Mouse (Mus musculus) left cerebral cortex, postnatal 10 days (tissue): ENCODE measurements around the gene Bcan. TPM values are rescaled to one million over a fixed set of nuclear protein-coding genes. Genes with fewer than 3 reads are reported as not detected.

Experiments
- DNase-seq, 2 experiments: peaks; one replicate each; pipeline ENCODE4 v3.0.0; 2021 to 2022; ENCODE audit warnings: low spot score in 2 of 2, mixed read lengths in 1 of 2; ENCODE audit errors: extremely low spot score in 1 of 2
- intact Hi-C: fragments of 180-260 bp; cut with DNase I; formaldehyde crosslinking; loops from one replicate; pipeline ENCODE4 v1.15.1; 2025
- total RNA-seq, 2 experiments: library from RNA; stranded (reverse); gene quantifications; 2 replicates each; pipeline ENCODE4 v1.2.3; 2021

Bcan gene
- total RNA-seq, 2 experiments from 2014 or later, result 262 to 273 TPM

DNA sequence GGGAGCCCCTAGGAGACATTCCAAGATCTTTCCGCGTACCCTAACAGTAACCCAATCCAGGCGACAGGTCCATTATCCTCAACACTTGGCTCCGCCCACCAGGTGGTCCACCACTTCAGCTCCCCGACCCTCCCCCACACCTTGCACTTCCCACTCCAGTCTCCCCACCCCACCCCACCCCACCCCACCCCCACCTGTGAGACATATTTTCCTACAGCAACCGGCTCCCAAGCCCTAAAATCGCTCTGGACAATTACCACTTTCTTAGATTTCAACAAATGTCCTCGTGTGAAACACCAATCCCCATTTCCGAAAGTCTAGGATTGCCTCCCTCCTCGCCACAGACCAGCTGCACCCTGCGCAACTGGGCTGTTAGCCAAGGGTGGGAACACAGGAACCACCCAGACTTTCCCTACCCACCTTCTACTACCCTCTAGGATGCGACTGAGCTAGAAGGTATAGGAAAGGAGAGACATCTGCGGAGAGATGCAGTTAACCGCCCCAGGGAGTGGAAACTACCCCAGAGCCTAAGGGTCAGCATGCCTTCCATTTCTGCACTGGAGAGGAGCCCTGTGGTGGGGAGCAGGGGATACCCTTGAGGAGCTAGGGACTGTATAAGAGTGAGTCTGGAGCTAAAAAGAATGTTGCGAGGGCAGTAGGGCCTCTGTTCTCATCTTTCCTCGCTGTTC lies 50.6 kb downstream of the Bcan start:
- intact Hi-C loops, result no loop called here
- no peak for DNase-seq

DNA sequence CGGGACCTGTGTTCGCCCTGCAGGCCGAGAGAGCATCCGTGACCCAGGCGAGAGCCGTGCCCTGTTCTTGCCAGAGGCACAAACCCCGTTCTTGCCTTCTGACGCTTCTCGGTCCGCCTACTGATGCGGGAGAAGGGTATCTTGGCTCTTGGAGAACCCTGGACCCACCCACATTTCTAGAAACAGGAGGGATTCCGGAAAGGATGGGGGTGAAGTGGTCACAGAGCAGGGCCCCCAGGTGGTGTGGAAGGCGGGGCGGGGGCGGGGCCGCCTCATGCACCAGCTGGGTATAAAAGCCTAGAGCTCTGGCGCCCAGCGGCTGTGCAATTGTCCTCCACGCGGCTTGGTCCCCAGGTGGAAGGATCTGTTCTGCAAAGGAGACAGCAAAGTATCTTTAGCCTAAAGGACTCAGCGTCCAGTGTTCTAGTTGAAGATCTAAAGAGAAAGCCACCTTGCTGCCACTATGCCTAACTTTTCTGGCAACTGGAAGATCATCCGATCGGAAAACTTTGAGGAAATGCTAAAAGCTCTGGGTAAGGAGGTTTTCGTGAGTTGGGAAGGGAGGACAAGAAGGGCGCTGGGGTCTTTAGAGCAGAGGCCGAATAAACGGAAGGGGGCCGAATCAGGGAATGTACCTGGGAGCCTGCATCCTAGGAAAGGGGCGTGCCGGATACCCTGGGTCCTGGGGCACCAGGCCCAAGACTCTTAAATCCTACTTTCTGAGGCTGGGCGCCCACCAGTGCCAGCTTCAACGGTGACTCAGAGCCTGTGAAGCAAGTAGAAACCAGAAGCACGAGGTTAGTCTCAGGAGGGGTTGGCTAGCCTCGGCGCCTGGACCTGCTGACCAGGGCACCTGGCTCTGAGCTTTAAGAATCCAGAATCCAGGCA lies 51.4 kb downstream of the Bcan start, which contains the start of gene Crabp2:
Gene Crabp2 (plus strand): TSS at position 289 of the 888 bp plus-strand sequence.
- DNase-seq, result peak in 1 of 2 experiments; percentile 51
- intact Hi-C loops, result no loop called here

DNA sequence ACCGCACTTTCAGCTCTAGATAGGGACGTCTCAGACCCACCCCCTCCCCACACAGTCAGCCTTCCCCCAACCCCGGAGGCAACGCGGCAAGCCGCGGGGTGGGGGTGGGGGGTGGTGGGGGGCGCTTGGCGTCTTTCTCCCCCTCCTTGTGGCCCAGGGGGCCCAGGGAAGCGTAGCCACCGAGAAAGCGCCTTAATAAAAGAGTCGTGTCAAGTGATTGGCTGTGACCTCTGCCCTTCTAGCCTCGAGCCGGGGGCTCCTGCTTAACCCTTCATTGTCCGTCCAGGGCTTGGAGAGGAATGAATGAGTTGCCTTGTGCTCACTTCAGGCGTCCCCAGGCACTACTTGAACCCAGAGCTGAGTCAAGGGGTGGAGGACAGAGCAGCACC lies 52.2 kb downstream of the Bcan start:
- DNase-seq, result no peak
- intact Hi-C loops, result no loop called here

- DNase-seq, result no peak
- intact Hi-C loops, result no loop called here
These were observed 52.8 kb downstream of the Bcan start for GRCm38 (mm10) chr3:87947056-87947810.

- DNase-seq, result no peak
- intact Hi-C loops, result no loop called here
These were observed 53.5 kb downstream of the Bcan start for GRCm38 (mm10) chr3:87946541-87946860.

GRCm38 (mm10) chr3:87945781-87946540 lies 54.1 kb downstream of the Bcan start:
- DNase-seq, result no peak
- intact Hi-C loops, result no loop called here

DNA sequence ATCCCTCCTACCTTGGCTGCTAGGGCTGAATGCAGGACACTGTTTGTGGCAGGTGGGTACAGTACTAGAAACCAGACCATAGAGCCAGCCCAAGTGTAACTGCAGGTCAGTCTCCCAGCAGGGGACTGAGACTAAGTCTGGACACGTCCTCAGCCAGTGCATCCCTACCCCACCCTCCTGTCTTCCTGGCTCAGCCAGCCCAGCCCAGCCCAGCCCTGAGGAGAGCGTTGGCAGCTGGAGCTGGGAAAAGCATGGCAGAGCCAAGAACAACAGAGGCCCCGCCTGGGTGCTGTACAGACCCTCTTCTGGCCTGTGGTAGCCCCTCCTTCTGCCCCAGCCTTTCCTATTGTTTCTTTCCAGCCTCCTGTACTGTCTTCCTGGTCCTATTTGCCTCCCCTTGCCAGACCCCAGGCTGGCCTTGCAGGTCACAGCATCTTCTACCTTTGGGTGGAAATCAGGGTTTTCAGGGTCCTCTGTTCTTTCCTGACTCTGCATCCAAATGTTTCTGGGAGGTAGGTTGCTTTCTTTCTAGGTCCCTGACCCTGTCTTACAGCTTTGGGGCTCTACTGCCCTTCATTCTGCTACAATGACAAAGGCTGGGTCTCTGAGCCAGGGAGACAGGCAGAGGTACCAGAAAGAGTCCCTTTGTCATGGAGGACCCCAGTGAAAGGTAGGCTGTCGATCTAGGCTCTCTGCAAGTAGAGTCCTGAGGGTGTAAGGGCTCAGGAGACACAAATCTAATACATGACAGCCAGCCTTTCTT lies 55.0 kb downstream of the Bcan start:
- intact Hi-C loops, result no loop called here
- DNase-seq, result peak in 1 of 2 experiments; percentile 51

- no peak for DNase-seq
- intact Hi-C loops, result no loop called here
These were observed 56.4 kb downstream of the Bcan start for GRCm38 (mm10) chr3:87943586-87943985.

DNA sequence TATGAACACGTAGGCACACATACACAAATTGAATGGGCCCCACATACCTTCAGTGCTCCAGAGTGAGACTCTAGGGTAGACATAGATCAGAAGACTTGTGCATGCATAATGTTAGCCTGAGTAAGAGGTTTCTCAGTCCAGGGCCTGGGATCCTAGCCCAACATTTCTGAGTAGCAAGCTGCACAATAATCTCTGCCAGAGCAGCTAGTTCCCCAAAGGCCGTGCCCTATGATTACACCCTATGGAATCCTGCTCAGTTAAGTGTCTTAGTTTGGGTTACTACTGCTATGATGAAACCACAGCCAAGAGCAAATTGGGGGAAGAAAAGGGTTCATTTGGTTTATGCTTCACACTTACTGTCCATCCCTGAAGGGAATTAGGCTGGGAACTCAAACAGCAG lies 57.6 kb downstream of the Bcan start:
- no peak for DNase-seq
- intact Hi-C loops, result no loop called here

- no peak for DNase-seq
- intact Hi-C loops, result no loop called here
These were observed 59.4 kb downstream of the Bcan start for GRCm38 (mm10) chr3:87940611-87941010.

Other genes with a start within 250 kb of the Bcan start
- gene Ntrk1, start 205.1 kb downstream of the Bcan start, total RNA-seq, result under 1 TPM; 0.34 to 0.62 TPM
- gene Insrr, start 203.3 kb downstream of the Bcan start, total RNA-seq, result under 1 TPM; 0.30 to 0.39 TPM
- gene Pear1, start 175.9 kb downstream of the Bcan start, total RNA-seq, result 1 to 10 TPM; 7.6 TPM
- not detected for gene Sh2d2a, start 153.5 kb downstream of the Bcan start, total RNA-seq
- gene Prcc, start 114.6 kb downstream of the Bcan start, total RNA-seq, result 10 to 100 TPM; 63.0 to 63.8 TPM
- gene Hdgf, start 93.9 kb downstream of the Bcan start, total RNA-seq, result 100 to 1,000 TPM; 120 to 123 TPM
- 10 to 100 TPM; 45.7 to 50.5 TPM for gene Mrpl24, start 80.7 kb downstream of the Bcan start, total RNA-seq
- gene Isg20l2, start 69.9 kb downstream of the Bcan start, total RNA-seq, result 10 to 100 TPM; 17.0 to 17.3 TPM
- gene Rrnad1, start 69.5 kb downstream of the Bcan start, total RNA-seq, result 10 to 100 TPM; 16.6 to 18.8 TPM
- 1 to 10 TPM; 4.9 to 5.7 TPM for gene Crabp2, start 51.6 kb downstream of the Bcan start, total RNA-seq
- gene Nes, start 29.2 kb downstream of the Bcan start, total RNA-seq, result 10 to 100 TPM in 1 of 2 experiments, 1 to 10 TPM in 1; 9.9 to 11.4 TPM
- gene Hapln2, start 27.4 kb upstream of the Bcan start, total RNA-seq, result 1 to 10 TPM in 1 of 2 experiments, under 1 TPM in 1; 0.26 to 1.3 TPM
- 10 to 100 TPM; 20.8 to 24.2 TPM for gene Gpatch4, start 42.9 kb upstream of the Bcan start, total RNA-seq
- 10 to 100 TPM; 60.7 to 67.8 TPM for gene Naxe, start 58.3 kb upstream of the Bcan start, total RNA-seq
- gene Ttc24, start 78.1 kb upstream of the Bcan start, total RNA-seq, result not detected
- gene Iqgap3, start 81.7 kb upstream of the Bcan start, total RNA-seq, result 1 to 10 TPM; 1.9 to 2.0 TPM
- gene Mef2d, start 142.1 kb upstream of the Bcan start, total RNA-seq, result 100 to 1,000 TPM; 149 to 160 TPM